Mouse (Mus musculus) CH12.LX (cell line): ENCODE results near the gene Cldn9. TPM values are rescaled to one million over a fixed set of nuclear protein-coding genes. Genes with fewer than 3 reads are reported as not detected.

ENCODE experiments used
- DNase-seq: peaks from one replicate; pipeline ENCODE4 v3.0.0-alpha.2; 2013; ENCODE audit errors: extremely low read depth
- H3K27ac ChIP-seq: 2 replicates; pipeline ENCODE4 v1.5.1; 2012; ENCODE audit warnings: low read depth, mild to moderate bottlenecking, control low read depth, moderate library complexity; ENCODE audit not compliant: insufficient read depth
- H3K27me3 ChIP-seq: replicated peaks from 2 replicates; pipeline ENCODE3; 2012; ENCODE audit warnings: inconsistent platforms
- H3K36me3 ChIP-seq, 2 experiments: replicated peaks in 1 of 2; 2 replicates each; pipeline versions ENCODE3 to v1.6.1; 2012; ENCODE audit warnings: inconsistent platforms in 1 of 2, low read length in 1 of 2, mild to moderate bottlenecking in 1 of 2, mixed read lengths in 1 of 2, moderate library complexity in 1 of 2; ENCODE audit not compliant: control insufficient read depth in 1 of 2, insufficient read depth in 1 of 2
- H3K4me1 ChIP-seq, 2 experiments: 2 replicates each; pipeline ENCODE4 v1.6.1; 2012; ENCODE audit warnings: inconsistent platforms in 1 of 2, moderate library complexity in 1 of 2; ENCODE audit not compliant: insufficient read depth in 2 of 2, control insufficient read depth in 1 of 2
- H3K4me2 ChIP-seq: 2 replicates; pipeline ENCODE4 v1.6.1; 2012; ENCODE audit warnings: low read depth, mild to moderate bottlenecking, control low read depth; ENCODE audit not compliant: poor library complexity, insufficient read depth, severe bottlenecking
- H3K4me3 ChIP-seq, 3 experiments: fragments of 150-350 bp in 1 of 3; sonication (generic) in 1 of 3; replicated peaks in 1 of 3; 2 replicates each; pipeline versions ENCODE3 to v1.5.1; 2011 to 2012; ENCODE audit warnings: low read depth in 2 of 3, low read length in 2 of 3, mild to moderate bottlenecking in 2 of 3, moderate library complexity in 2 of 3, control low read depth in 1 of 3, improper control_type of control experiment in 1 of 3, inconsistent platforms in 1 of 3, mixed read lengths in 1 of 3; ENCODE audit not compliant: poor library complexity in 1 of 3
- H3K79me2 ChIP-seq: replicated peaks from 2 replicates; pipeline ENCODE4 v1.6.1; 2012; ENCODE audit warnings: mild to moderate bottlenecking, moderate library complexity; ENCODE audit not compliant: control insufficient read depth, poor library complexity, insufficient read depth, severe bottlenecking; ENCODE audit errors: extremely low read depth
- H3K9ac ChIP-seq: 2 replicates; pipeline ENCODE4 v1.6.1; 2012; ENCODE audit warnings: low read depth, mild to moderate bottlenecking, control low read depth, moderate library complexity; ENCODE audit not compliant: insufficient read depth
- H3K9me3 ChIP-seq: replicated peaks from 2 replicates; pipeline ENCODE3; 2012; ENCODE audit warnings: low read length, inconsistent platforms, mixed read lengths
- CHD2 ChIP-seq: IDR thresholded peaks from 2 replicates; pipeline ENCODE4 v1.6.1; 2011; ENCODE audit warnings: low read length, improper control_type of control experiment
- ELF1 ChIP-seq: IDR thresholded peaks from 2 replicates; pipeline ENCODE4 v1.6.1; 2014; ENCODE audit warnings: low read depth, mild to moderate bottlenecking, inconsistent platforms, low read length, improper control_type of control experiment
- ETS1 ChIP-seq: conservative IDR thresholded peaks from 2 replicates; pipeline ENCODE4 v1.6.1; 2012; ENCODE audit warnings: low read depth, mild to moderate bottlenecking, inconsistent platforms, low read length, improper control_type of control experiment, moderate library complexity
- HCFC1 ChIP-seq: IDR thresholded peaks from 2 replicates; pipeline ENCODE4 v1.6.1; 2012; ENCODE audit warnings: low read depth, mild to moderate bottlenecking, inconsistent platforms, low read length, improper control_type of control experiment
- JUND ChIP-seq: conservative IDR thresholded peaks from 2 replicates; pipeline ENCODE4 v1.6.1; 2011; ENCODE audit warnings: low read depth, low read length, improper control_type of control experiment
- MAFK ChIP-seq: IDR thresholded peaks from 2 replicates; pipeline ENCODE4 v1.6.1; 2011; ENCODE audit warnings: low read length, improper control_type of control experiment; ENCODE audit not compliant: insufficient replicate concordance
- MAZ ChIP-seq: IDR thresholded peaks from 2 replicates; pipeline ENCODE4 v1.6.1; 2012; ENCODE audit warnings: low read depth, mild to moderate bottlenecking, inconsistent platforms, low read length, improper control_type of control experiment, moderate library complexity
- MEF2A ChIP-seq: IDR thresholded peaks from 2 replicates; pipeline ENCODE4 v1.6.1; 2014; ENCODE audit warnings: low read depth, mild to moderate bottlenecking, inconsistent platforms, low read length, improper control_type of control experiment, borderline replicate concordance
- MXI1 ChIP-seq: IDR thresholded peaks from 2 replicates; pipeline ENCODE4 v1.6.1; 2011; ENCODE audit warnings: mild to moderate bottlenecking, low read depth, low read length, improper control_type of control experiment
- PAX5 ChIP-seq: IDR thresholded peaks from 2 replicates; pipeline ENCODE4 v1.6.1; 2012; ENCODE audit warnings: low read length, inconsistent platforms, mixed read lengths
- SIN3A ChIP-seq: IDR thresholded peaks from 2 replicates; pipeline ENCODE4 v1.6.1; 2012; ENCODE audit warnings: low read length, improper control_type of control experiment, inconsistent platforms
- TBP ChIP-seq: conservative IDR thresholded peaks from 2 replicates; pipeline ENCODE4 v1.6.1; 2011; ENCODE audit warnings: low read depth, low read length, improper control_type of control experiment
- TCF12 ChIP-seq: IDR thresholded peaks from 2 replicates; pipeline ENCODE4 v1.6.1; 2014; ENCODE audit warnings: low read depth, mild to moderate bottlenecking, inconsistent platforms, low read length, improper control_type of control experiment
- USF1 ChIP-seq: IDR thresholded peaks from 2 replicates; pipeline ENCODE4 v1.6.1; 2014; ENCODE audit warnings: low read depth, mild to moderate bottlenecking, inconsistent platforms, low read length, improper control_type of control experiment
- ZKSCAN1 ChIP-seq: IDR thresholded peaks from 2 replicates; pipeline ENCODE4 v1.6.1; 2012; ENCODE audit warnings: low read depth, inconsistent platforms, low read length, improper control_type of control experiment, borderline replicate concordance
- dilution Hi-C: fragments of 300-500 bp; cut with MboI; formaldehyde crosslinking; loops from 2 replicates; pipeline ENCODE4 v1.14.3; 2020; ENCODE audit warnings: low sequenced_read_pairs; ENCODE audit not compliant: extremely low pct_unique_long_range_greater_than_20kb, extremely low pct_ligation_motif_present
- in situ Hi-C: fragments of 300-500 bp; cut with MboI; formaldehyde crosslinking; loops from 3 replicates; pipeline ENCODE4 v1.14.3; 2019; ENCODE audit warnings: low sequenced_read_pairs, low pct_ligation_motif_present, low pct_unique_long_range_greater_than_20kb, mixed read lengths
- polyA plus RNA-seq: library from polyadenylated mRNA; unstranded; fragments of >175 nt; gene quantifications from 2 replicates; pipeline ENCODE4 v1.2.1, GENCODE M21; 2012; ENCODE audit warnings: low read depth; ENCODE audit not compliant: insufficient read length
- total RNA-seq, 2 experiments: library from RNA; depleted of rRNA; stranded (reverse); fragments of 300-350 nt in 1 of 2; fragments of >200 nt in 1 of 2; gene quantifications; 2 replicates each; pipeline ENCODE4 v1.2.3; 2012 to 2014

Gene Cldn9
- total and polyA plus RNA-seq, 3 experiments, result not detected

GRCm38 (mm10) chr17:23645894-23646293 lies 37.9 kb downstream of the Cldn9 start:
- in situ Hi-C loops, result no loop called here
- Histone ChIP-seq H3K4me2 (no peak overlapping the region), H3K9ac (no peak overlapping the region), H3K27me3 (peaks cover 76% of the 10 kb centered on the region), H3K4me3 (no peak overlapping the region), H3K9me3 (peaks cover 10% of the 10 kb centered on the region), H3K4me1 (peaks cover 0 to 4% of the 10 kb centered on the region in 2 experiments; a peak in 1 of 4 replicates), H3K79me2 (no peaks in the 10 kb centered on the region), H3K36me3 (no peaks in the 10 kb centered on the region), H3K27ac (no peak overlapping the region)
- TF ChIP-seq MAFK (no peak), MXI1 (no peak), MEF2A (no peak)
- no peak for DNase-seq
- dilution Hi-C loops, result no loop called here

GRCm38 (mm10) chr17:23644613-23645495 lies 39.0 kb downstream of the Cldn9 start, which contains the start of gene Mmp25:
Gene Mmp25, minus strand, starts transcription at chr17:23645277.
- Histone ChIP-seq H3K9ac (no peak within 1 kb of the TSS), H3K4me2 (peak within 1 kb of the TSS; percentile 16; the same call in 1 of the 2 replicates), H3K27me3 (peaks cover 80% of the 10 kb centered on the region), H3K79me2 (no peaks in the 10 kb centered on the region), H3K9me3 (peaks cover 10% of the 10 kb centered on the region), H3K36me3 (no peaks in the 10 kb centered on the region), H3K27ac (no peak within 1 kb of the TSS), H3K4me3 (no peak within 1 kb of the TSS), H3K4me1 (peaks cover 0 to 4% of the 10 kb centered on the region in 2 experiments; a peak in 1 of 4 replicates)
- no peak for DNase-seq
- dilution Hi-C loops, result no loop called here
- in situ Hi-C loops, result no loop called here
- TF ChIP-seq CHD2 (no peak), HCFC1 (no peak), USF1 (no peak), PAX5 (no peak), TBP (no peak), ETS1 (no peak), ZKSCAN1 (no peak), ELF1 (no peak), SIN3A (no peak), MAZ (no peak), MXI1 (no peak), MEF2A (no peak), TCF12 (no peak), JUND (no peak)

Other genes starting within 250 kb of the Cldn9 start
Only the 20 nearest of the 25 such genes appear.
- gene Zfp213, start 119.8 kb downstream of the Cldn9 start, total RNA-seq (2012; rRNA removed), result 10.9 and 11.4 TPM in 2 replicates
- 8.5 and 9.4 TPM in 2 replicates for gene Zfp213, start 119.8 kb downstream of the Cldn9 start, total RNA-seq (2014; rRNA removed)
- gene Zfp213, start 119.8 kb downstream of the Cldn9 start, polyA plus RNA-seq, result 7.1 and 8.0 TPM in 2 replicates
- 0.30 TPM in 1 of 2 replicates, not detected in the other for gene Zfp13, start 84.5 kb downstream of the Cldn9 start, total RNA-seq (2012; rRNA removed)
- gene Zfp13, start 84.5 kb downstream of the Cldn9 start, total RNA-seq (2014; rRNA removed), result not detected in 2 replicates
- not detected in 2 replicates for gene Zfp13, start 84.5 kb downstream of the Cldn9 start, polyA plus RNA-seq
- not detected in 2 replicates for gene Zscan10, start 83.2 kb downstream of the Cldn9 start, total RNA-seq (2012; rRNA removed)
- not detected in 2 replicates for gene Zscan10, start 83.2 kb downstream of the Cldn9 start, total RNA-seq (2014; rRNA removed)
- not detected in 2 replicates for gene Zscan10, start 83.2 kb downstream of the Cldn9 start, polyA plus RNA-seq
- gene Mmp25, start 38.7 kb downstream of the Cldn9 start, total RNA-seq (2012; rRNA removed), result 0.04 TPM in 1 of 2 replicates, not detected in the other
- gene Mmp25, start 38.7 kb downstream of the Cldn9 start, total RNA-seq (2014; rRNA removed), result 0.04 TPM in 1 of 2 replicates, not detected in the other
- not detected in 2 replicates for gene Mmp25, start 38.7 kb downstream of the Cldn9 start, polyA plus RNA-seq
- not detected in 2 replicates for gene Bicdl2, start 23.5 kb downstream of the Cldn9 start, total RNA-seq (2012; rRNA removed)
- gene Bicdl2, start 23.5 kb downstream of the Cldn9 start, total RNA-seq (2014; rRNA removed), result not detected in 2 replicates
- 0.25 TPM in 1 of 2 replicates, not detected in the other for gene Bicdl2, start 23.5 kb downstream of the Cldn9 start, polyA plus RNA-seq
- 7.3 and 8.9 TPM in 2 replicates for gene Hcfc1r1, start 10.4 kb downstream of the Cldn9 start, total RNA-seq (2012; rRNA removed)
- gene Hcfc1r1, start 10.4 kb downstream of the Cldn9 start, total RNA-seq (2014; rRNA removed), result 3.9 and 6.0 TPM in 2 replicates
- 17.4 and 26.5 TPM in 2 replicates for gene Hcfc1r1, start 10.4 kb downstream of the Cldn9 start, polyA plus RNA-seq
- gene Thoc6, start 10.1 kb downstream of the Cldn9 start, total RNA-seq (2012; rRNA removed), result 40.1 and 41.4 TPM in 2 replicates
- 31.5 and 37.9 TPM in 2 replicates for gene Thoc6, start 10.1 kb downstream of the Cldn9 start, total RNA-seq (2014; rRNA removed)
- 34.8 and 37.4 TPM in 2 replicates for gene Thoc6, start 10.1 kb downstream of the Cldn9 start, polyA plus RNA-seq
- 4.3 and 5.1 TPM in 2 replicates for gene Tnfrsf12a, start 6.6 kb downstream of the Cldn9 start, total RNA-seq (2012; rRNA removed)
- gene Tnfrsf12a, start 6.6 kb downstream of the Cldn9 start, total RNA-seq (2014; rRNA removed), result 1.5 and 2.3 TPM in 2 replicates
- 0.64 and 1.2 TPM in 2 replicates for gene Tnfrsf12a, start 6.6 kb downstream of the Cldn9 start, polyA plus RNA-seq
- gene Cldn6, start 4.8 kb downstream of the Cldn9 start, total RNA-seq (2012; rRNA removed), result not detected in 2 replicates
- not detected in 2 replicates for gene Cldn6, start 4.8 kb downstream of the Cldn9 start, total RNA-seq (2014; rRNA removed)
- not detected in 2 replicates for gene Cldn6, start 4.8 kb downstream of the Cldn9 start, polyA plus RNA-seq
- gene 1520401A03Rik, start 38.8 kb upstream of the Cldn9 start, total RNA-seq (2012; rRNA removed), result 0.08 TPM in 1 of 2 replicates, not detected in the other
- not detected in 2 replicates for gene 1520401A03Rik, start 38.8 kb upstream of the Cldn9 start, total RNA-seq (2014; rRNA removed)
- not detected in 2 replicates for gene 1520401A03Rik, start 38.8 kb upstream of the Cldn9 start, polyA plus RNA-seq
- 21.4 and 25.4 TPM in 2 replicates for gene Pkmyt1, start 42.3 kb upstream of the Cldn9 start, total RNA-seq (2012; rRNA removed)
- 11.4 and 12.6 TPM in 2 replicates for gene Pkmyt1, start 42.3 kb upstream of the Cldn9 start, total RNA-seq (2014; rRNA removed)
- 30.7 and 37.0 TPM in 2 replicates for gene Pkmyt1, start 42.3 kb upstream of the Cldn9 start, polyA plus RNA-seq
- gene Paqr4, start 56.8 kb upstream of the Cldn9 start, total RNA-seq (2012; rRNA removed), result 2.0 and 2.8 TPM in 2 replicates
- gene Paqr4, start 56.8 kb upstream of the Cldn9 start, total RNA-seq (2014; rRNA removed), result 0.47 and 1.0 TPM in 2 replicates
- gene Paqr4, start 56.8 kb upstream of the Cldn9 start, polyA plus RNA-seq, result 0.80 and 1.1 TPM in 2 replicates
- gene Kremen2, start 61.8 kb upstream of the Cldn9 start, total RNA-seq (2012; rRNA removed), result 0.34 and 0.55 TPM in 2 replicates
- gene Kremen2, start 61.8 kb upstream of the Cldn9 start, total RNA-seq (2014; rRNA removed), result 0.14 and 0.23 TPM in 2 replicates
- 0.21 and 0.23 TPM in 2 replicates for gene Kremen2, start 61.8 kb upstream of the Cldn9 start, polyA plus RNA-seq
- gene Flywch1, start 87.6 kb upstream of the Cldn9 start, total RNA-seq (2012; rRNA removed), result 26.9 and 28.3 TPM in 2 replicates
- gene Flywch1, start 87.6 kb upstream of the Cldn9 start, total RNA-seq (2014; rRNA removed), result 18.8 and 22.2 TPM in 2 replicates
- 22.0 and 23.4 TPM in 2 replicates for gene Flywch1, start 87.6 kb upstream of the Cldn9 start, polyA plus RNA-seq
- gene Flywch2, start 102.1 kb upstream of the Cldn9 start, total RNA-seq (2012; rRNA removed), result not detected in 2 replicates
- gene Flywch2, start 102.1 kb upstream of the Cldn9 start, total RNA-seq (2014; rRNA removed), result not detected in 2 replicates
- gene Flywch2, start 102.1 kb upstream of the Cldn9 start, polyA plus RNA-seq, result not detected in 2 replicates
- 83.6 and 90.4 TPM in 2 replicates for gene Srrm2, start 106.5 kb upstream of the Cldn9 start, total RNA-seq (2012; rRNA removed)
- 18.3 and 26.7 TPM in 2 replicates for gene Srrm2, start 106.5 kb upstream of the Cldn9 start, total RNA-seq (2014; rRNA removed)
- gene Srrm2, start 106.5 kb upstream of the Cldn9 start, polyA plus RNA-seq, result 339 and 383 TPM in 2 replicates
- 381 and 386 TPM in 2 replicates for gene Elob, start 145.1 kb upstream of the Cldn9 start, total RNA-seq (2012; rRNA removed)
- 371 and 534 TPM in 2 replicates for gene Elob, start 145.1 kb upstream of the Cldn9 start, total RNA-seq (2014; rRNA removed)
- gene Elob, start 145.1 kb upstream of the Cldn9 start, polyA plus RNA-seq, result 250 and 306 TPM in 2 replicates
- not detected in 2 replicates for gene Prss33, start 152.0 kb upstream of the Cldn9 start, total RNA-seq (2012; rRNA removed)
- not detected in 2 replicates for gene Prss33, start 152.0 kb upstream of the Cldn9 start, total RNA-seq (2014; rRNA removed)
- not detected in 2 replicates for gene Prss33, start 152.0 kb upstream of the Cldn9 start, polyA plus RNA-seq
- not detected in 2 replicates for gene Prss32, start 159.8 kb upstream of the Cldn9 start, total RNA-seq (2012; rRNA removed)
- not detected in 2 replicates for gene Prss32, start 159.8 kb upstream of the Cldn9 start, total RNA-seq (2014; rRNA removed)
- gene Prss32, start 159.8 kb upstream of the Cldn9 start, polyA plus RNA-seq, result not detected in 2 replicates
- gene Prss41, start 160.1 kb upstream of the Cldn9 start, total RNA-seq (2012; rRNA removed), result 0.46 and 1.0 TPM in 2 replicates
- gene Prss41, start 160.1 kb upstream of the Cldn9 start, total RNA-seq (2014; rRNA removed), result 0.16 TPM in 2 replicates
- gene Prss41, start 160.1 kb upstream of the Cldn9 start, polyA plus RNA-seq, result 0.22 and 0.24 TPM in 2 replicates